Mouse (Mus musculus) kidney, embryonic 14.5 days (tissue): ENCODE data around the gene Kcne1. TPM values are rescaled to one million over a fixed set of nuclear protein-coding genes. Genes with fewer than 3 reads are reported as not detected.

ENCODE experiments used
- ATAC-seq: fragments of 200-750 bp; cut with Nextera tagmentation; 2 replicates; pipeline ENCODE4 v1.8.0; 2017; ENCODE audit warnings: moderate number of reproducible peaks, mild to moderate bottlenecking, moderate TSS enrichment, moderate library complexity; ENCODE audit not compliant: low FRiP score, low TSS enrichment
- H3K27ac ChIP-seq: fragments of 300-500 bp; sonication (generic); 2 replicates; pipeline ENCODE4 v1.5.1; 2014; ENCODE audit warnings: low read depth, mild to moderate bottlenecking, low read length, moderate library complexity, mixed read lengths
- H3K27me3 ChIP-seq: fragments of 300-500 bp; sonication (generic); 2 replicates; pipeline ENCODE4 v1.6.1; 2014; ENCODE audit warnings: mild to moderate bottlenecking, low read length; ENCODE audit not compliant: control insufficient read depth, insufficient read depth
- H3K36me3 ChIP-seq: fragments of 300-500 bp; sonication (generic); 2 replicates; pipeline ENCODE4 v1.6.1; 2014; ENCODE audit warnings: low read length, mixed read lengths; ENCODE audit not compliant: control insufficient read depth, insufficient read depth
- H3K4me1 ChIP-seq: fragments of 300-500 bp; sonication (generic); 2 replicates; pipeline ENCODE4 v1.6.1; 2014; ENCODE audit warnings: low read length, mixed read lengths; ENCODE audit not compliant: control insufficient read depth, insufficient read depth
- H3K4me2 ChIP-seq: fragments of 300-500 bp; sonication (generic); replicated peaks from 2 replicates; pipeline ENCODE4 v1.6.1; 2014; ENCODE audit warnings: low read depth, mild to moderate bottlenecking, low read length
- H3K4me3 ChIP-seq: fragments of 300-500 bp; sonication (generic); 2 replicates; pipeline ENCODE4 v1.5.1; 2014; ENCODE audit warnings: mild to moderate bottlenecking, low read length
- H3K9ac ChIP-seq: fragments of 300-500 bp; sonication (generic); 2 replicates; pipeline ENCODE4 v1.6.1; 2014; ENCODE audit warnings: low read depth, mild to moderate bottlenecking, low read length, moderate library complexity
- H3K9me3 ChIP-seq: fragments of 300-500 bp; sonication (generic); 2 replicates; pipeline ENCODE4 v1.6.1; 2016; ENCODE audit warnings: low read length; ENCODE audit not compliant: control insufficient read depth
- WGBS: fragments of 180-500 bp; shearing (Covaris S2); extraction: QIAGEN DNeasy Blood & Tissue Kit; methylation state at CpG from one replicate; pipeline ENCODE4 v1.1.7; 2014; 5-methylcytosine and 5-hydroxymethylcytosine counted together
- polyA plus RNA-seq: library from polyadenylated mRNA; unstranded; fragments of >200 nt; fragmentation: Nextera tagmentation; extraction: Ambion mirVana; gene quantifications from 2 replicates; pipeline ENCODE4 v1.2.1, GENCODE M21; 2014

The Kcne1 gene
- polyA plus RNA-seq, 1 experiment from 2014 or later, result 0.85 TPM

DNA sequence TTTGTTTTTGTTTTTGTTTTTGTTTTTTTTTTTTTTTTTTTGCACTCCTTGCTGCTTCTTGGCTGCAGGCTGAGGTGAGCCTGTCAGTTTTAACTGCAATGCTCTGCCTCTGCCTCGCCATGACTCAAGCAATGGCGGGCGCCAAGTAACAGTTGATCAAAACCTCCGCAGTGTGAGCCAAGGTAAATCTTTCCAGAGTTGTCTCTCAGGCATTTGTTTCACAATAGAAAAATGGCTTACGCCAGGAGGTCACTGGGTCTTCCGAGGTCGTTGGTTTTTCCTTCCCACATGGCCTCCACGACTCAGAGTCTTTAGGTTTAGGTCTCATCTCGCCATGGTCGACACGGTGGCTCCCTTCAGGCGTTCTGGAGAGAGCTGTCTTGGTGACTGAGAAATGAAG, 6.0 kb downstream of the Kcne1 start:
- H3K9me3 ChIP-seq, result no peaks in the 10 kb centered on the region
- WGBS, result 71% methylated on average over 12 of the region's 12 CpGs
- H3K36me3 ChIP-seq, result no peaks in the 10 kb centered on the region
- peaks cover 18% of the 10 kb centered on the region; the same call in 1 of the 2 replicates for H3K4me1 ChIP-seq
- H3K4me3 ChIP-seq, result no peak overlapping the region
- H3K27me3 ChIP-seq, result no peaks in the 10 kb centered on the region
- no peak overlapping the region for H3K27ac ChIP-seq
- no peak for ATAC-seq
- H3K4me2 ChIP-seq, result no peak overlapping the region
- no peak overlapping the region for H3K9ac ChIP-seq

- Histone ChIP-seq H3K4me1 (no peaks in the 10 kb centered on the region), H3K36me3 (no peaks in the 10 kb centered on the region), H3K27ac (no peak overlapping the region), H3K9ac (no peak overlapping the region), H3K27me3 (no peaks in the 10 kb centered on the region), H3K4me3 (no peak overlapping the region), H3K4me2 (no peak overlapping the region), H3K9me3 (no peaks in the 10 kb centered on the region)
- WGBS, result 72% methylated on average over 12 of the region's 12 CpGs
- ATAC-seq, result peak; percentile 9; the same call in 1 of the 2 replicates
Measured at GRCm38 (mm10) chr16:92348941-92349340, 10.3 kb downstream of the Kcne1 start.

DNA sequence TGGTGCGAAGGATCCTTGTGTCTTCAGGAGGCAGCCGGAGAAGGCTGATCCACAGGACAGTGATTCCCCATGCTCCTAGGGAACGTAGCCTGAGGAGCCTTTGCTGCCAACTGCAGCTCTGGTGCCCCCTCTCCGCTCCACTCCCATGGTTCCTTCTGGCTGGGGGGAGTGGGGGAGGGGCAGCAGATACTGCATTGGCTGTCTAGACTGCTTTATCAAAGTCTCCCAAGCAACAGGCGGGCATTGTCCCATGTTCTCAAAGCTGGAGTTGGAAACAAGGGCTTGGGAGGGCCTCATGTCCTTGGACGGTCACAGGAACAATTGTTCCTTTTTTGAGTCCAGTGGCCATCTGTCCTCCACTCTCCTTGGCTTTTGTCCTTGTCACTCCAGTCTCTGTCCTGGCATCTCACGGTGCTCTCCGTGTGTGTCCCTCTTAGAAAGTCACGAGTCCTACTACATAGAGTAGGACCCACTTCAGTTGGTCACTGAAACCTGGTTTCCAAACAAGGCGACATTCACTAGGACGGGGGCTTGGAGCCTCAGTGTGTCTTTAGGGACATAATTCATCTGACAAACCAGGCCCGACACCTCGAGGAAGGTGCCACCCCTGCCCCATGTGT, 12.9 kb downstream of the Kcne1 start:
- no peak overlapping the region for H3K9ac ChIP-seq
- H3K27ac ChIP-seq, result no peak overlapping the region
- no peaks in the 10 kb centered on the region for H3K27me3 ChIP-seq
- H3K36me3 ChIP-seq, result no peaks in the 10 kb centered on the region
- H3K4me3 ChIP-seq, result no peak overlapping the region
- ATAC-seq, result peak; percentile 46; the same call in 1 of the 2 replicates
- H3K4me1 ChIP-seq, result no peaks in the 10 kb centered on the region
- no peaks in the 10 kb centered on the region for H3K9me3 ChIP-seq
- WGBS, result 74% methylated on average over 13 of the region's 13 CpGs
- H3K4me2 ChIP-seq, result no peak overlapping the region

DNA sequence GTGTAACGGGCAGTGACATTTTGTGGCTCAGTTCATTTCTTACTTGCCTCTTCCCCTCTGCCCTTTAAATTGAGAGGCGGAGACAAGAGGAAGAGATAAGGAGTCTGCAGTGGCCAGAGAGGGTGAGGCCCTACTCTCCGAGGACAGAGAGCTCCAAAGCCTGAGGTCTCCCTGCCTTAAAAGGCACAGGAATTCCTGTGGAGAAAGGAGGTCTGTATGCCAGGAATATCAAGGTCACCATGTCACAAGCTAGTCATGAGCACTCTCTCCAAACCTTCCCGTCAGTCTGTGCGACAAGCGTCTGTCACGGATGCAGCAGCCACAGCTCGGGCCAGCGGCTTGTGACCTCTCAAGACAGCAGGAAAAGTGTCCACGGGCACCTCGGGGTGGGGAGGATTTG, 14.1 kb downstream of the Kcne1 start:
- H3K4me2 ChIP-seq, result no peak overlapping the region
- ATAC-seq, result no peak
- 64% methylated on average over 11 of the region's 11 CpGs for WGBS
- no peak overlapping the region for H3K9ac ChIP-seq
- H3K27me3 ChIP-seq, result no peaks in the 10 kb centered on the region
- no peaks in the 10 kb centered on the region for H3K9me3 ChIP-seq
- no peak overlapping the region for H3K27ac ChIP-seq
- H3K4me3 ChIP-seq, result no peak overlapping the region
- H3K36me3 ChIP-seq, result no peaks in the 10 kb centered on the region
- H3K4me1 ChIP-seq, result peaks cover 6% of the 10 kb centered on the region; the same call in 1 of the 2 replicates

DNA sequence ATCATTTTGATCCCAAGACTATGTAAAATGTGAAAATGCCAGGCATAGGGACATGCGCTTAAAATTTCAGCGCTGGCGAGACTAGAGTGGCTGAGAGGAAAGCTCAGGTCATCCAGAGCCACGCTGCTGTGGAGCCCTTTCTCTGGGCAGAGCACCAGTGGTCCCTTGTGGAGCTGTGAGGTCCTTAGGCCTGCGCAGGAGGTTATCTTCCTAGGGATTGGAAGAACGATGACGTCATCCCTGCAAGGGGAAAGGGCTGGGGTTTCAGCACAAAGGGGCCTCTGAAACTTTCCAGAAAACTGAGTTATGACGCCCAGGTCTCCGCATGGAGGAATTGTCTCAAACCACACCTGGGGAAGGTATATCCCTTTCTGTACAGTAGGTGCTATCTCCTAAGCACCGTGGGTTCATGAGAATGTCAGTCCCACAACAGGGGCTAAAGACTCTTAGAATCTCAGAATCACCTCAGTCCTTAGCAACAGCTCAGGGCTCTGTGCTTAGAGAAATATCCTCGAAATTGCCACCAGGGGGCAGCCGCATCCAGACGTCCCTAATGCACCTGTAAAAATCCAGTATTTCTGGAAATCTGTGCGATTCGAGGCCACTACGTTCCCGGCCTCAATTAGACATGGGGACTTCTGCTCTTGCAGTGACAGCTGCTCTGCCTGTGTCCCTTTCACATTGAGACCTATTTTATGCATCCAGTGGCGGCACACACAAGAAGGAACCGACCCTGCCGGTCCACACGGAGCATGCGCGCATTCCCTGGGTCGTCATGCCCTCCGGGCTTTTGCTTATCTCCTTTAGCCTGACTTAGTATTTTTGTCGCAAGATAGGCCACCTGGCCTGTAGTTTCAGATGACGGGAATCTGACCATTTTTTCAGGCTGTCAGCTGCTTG, 18.4 kb downstream of the Kcne1 start:
- Histone ChIP-seq H3K4me3 (peak overlapping the region; percentile 16; the same call in 1 of the 2 replicates), H3K36me3 (no peaks in the 10 kb centered on the region), H3K9me3 (no peaks in the 10 kb centered on the region), H3K4me1 (peaks cover 12% of the 10 kb centered on the region; the same call in 1 of the 2 replicates), H3K4me2 (peak overlapping the region; percentile 46), H3K27ac (no peak overlapping the region), H3K27me3 (no peaks in the 10 kb centered on the region), H3K9ac (no peak overlapping the region)
- ATAC-seq, result peak; percentile 84
- 26% methylated on average over 27 of the region's 27 CpGs for WGBS

DNA sequence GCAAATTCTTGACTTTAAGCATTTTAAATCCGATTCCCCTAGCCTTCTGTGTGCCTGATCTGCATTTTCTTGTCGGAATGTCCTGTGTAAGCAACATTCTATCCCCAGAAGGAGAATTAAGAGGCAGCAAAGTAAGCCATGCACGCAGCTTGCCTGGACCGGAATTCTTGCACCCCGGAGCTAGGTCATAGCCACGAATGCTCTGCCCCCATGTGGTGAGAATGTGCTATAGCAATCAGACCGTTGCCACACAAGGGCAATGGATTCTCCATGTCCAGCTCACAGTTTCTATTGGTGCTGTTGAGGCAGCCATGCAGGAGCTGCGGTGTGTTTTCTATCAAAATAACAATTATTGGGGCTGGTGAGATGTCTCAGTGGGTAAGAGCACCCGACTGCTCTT, 23.0 kb downstream of the Kcne1 start:
- Histone ChIP-seq H3K9ac (no peak overlapping the region), H3K27me3 (no peaks in the 10 kb centered on the region), H3K4me3 (no peak overlapping the region), H3K4me2 (peak overlapping the region; percentile 1; the same call in 1 of the 2 replicates), H3K9me3 (no peaks in the 10 kb centered on the region), H3K36me3 (no peaks in the 10 kb centered on the region), H3K27ac (no peak overlapping the region), H3K4me1 (peaks cover 18% of the 10 kb centered on the region; the same call in 1 of the 2 replicates)
- WGBS, result 7% methylated on average over 9 of the region's 9 CpGs
- ATAC-seq, result peak; percentile 37; the same call in 1 of the 2 replicates

DNA sequence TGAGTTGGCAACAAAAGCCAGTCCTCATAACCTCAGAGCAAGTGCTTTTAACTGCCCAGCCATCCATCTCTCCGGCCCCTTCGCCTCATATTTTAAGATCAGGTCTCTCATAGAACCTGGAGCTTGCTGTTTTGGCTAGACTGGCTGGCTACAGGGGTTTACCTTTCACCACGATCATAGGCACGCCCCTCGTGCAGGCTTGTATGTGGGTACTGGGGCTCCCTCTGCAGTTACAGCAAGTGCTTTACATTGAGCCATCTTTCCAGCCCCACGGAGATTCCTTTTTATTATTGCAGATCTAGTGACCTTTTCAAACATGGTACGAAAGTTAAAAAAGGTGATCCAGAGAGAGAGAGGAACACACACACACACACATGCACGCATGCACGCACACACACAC, 24.7 kb downstream of the Kcne1 start:
- no peak overlapping the region for H3K27ac ChIP-seq
- no peaks in the 10 kb centered on the region for H3K9me3 ChIP-seq
- H3K27me3 ChIP-seq, result no peaks in the 10 kb centered on the region
- no peaks in the 10 kb centered on the region for H3K36me3 ChIP-seq
- no peak for ATAC-seq
- no peak overlapping the region for H3K9ac ChIP-seq
- WGBS, result 59% methylated on average over 9 of the region's 9 CpGs
- 0 out of 2 replicates have a peak, but pooled peaks cover 6% of the 10 kb centered on the region for H3K4me1 ChIP-seq
- H3K4me3 ChIP-seq, result no peak overlapping the region
- H3K4me2 ChIP-seq, result no peak overlapping the region; the same call in 1 of the 2 replicates

DNA sequence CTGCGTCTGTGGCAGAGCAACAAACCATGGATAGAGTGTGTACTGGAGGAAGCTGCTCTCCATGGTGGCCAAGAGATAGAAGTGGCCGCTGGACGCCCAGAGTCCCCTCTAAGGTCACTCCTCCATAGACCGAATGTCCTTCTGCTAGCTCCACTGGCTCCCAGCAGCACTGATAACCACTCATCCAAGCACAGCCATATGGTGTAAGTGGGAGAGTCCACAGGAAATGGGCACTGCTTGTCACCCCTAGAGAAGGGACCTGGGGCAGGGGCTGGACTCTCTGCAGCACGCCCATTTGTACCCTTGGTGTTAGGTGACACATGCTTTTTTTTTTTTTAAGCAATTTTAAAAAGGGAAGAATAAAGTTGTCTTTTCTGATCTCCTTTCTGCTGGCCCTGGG, 28.3 kb downstream of the Kcne1 start:
- Histone ChIP-seq H3K4me2 (no peak overlapping the region), H3K27me3 (no peaks in the 10 kb centered on the region), H3K4me3 (no peak overlapping the region), H3K9ac (no peak overlapping the region), H3K9me3 (no peaks in the 10 kb centered on the region), H3K4me1 (0 out of 2 replicates have a peak, but pooled peaks cover 6% of the 10 kb centered on the region), H3K36me3 (no peaks in the 10 kb centered on the region), H3K27ac (no peak overlapping the region)
- 0 out of 2 replicates have a peak, but pooled peaks have one; percentile 55 for ATAC-seq
- WGBS, result 46% methylated on average over 5 of the region's 5 CpGs

GRCm38 (mm10) chr16:92327911-92328310, 31.4 kb downstream of the Kcne1 start:
- Histone ChIP-seq H3K36me3 (no peaks in the 10 kb centered on the region), H3K4me2 (no peak overlapping the region), H3K9me3 (no peaks in the 10 kb centered on the region), H3K4me3 (no peak overlapping the region), H3K9ac (no peak overlapping the region), H3K27ac (no peak overlapping the region), H3K27me3 (no peaks in the 10 kb centered on the region), H3K4me1 (0 out of 2 replicates have a peak, but pooled peaks cover 6% of the 10 kb centered on the region)
- no peak for ATAC-seq
- 73% methylated on average over 10 of the region's 10 CpGs for WGBS
